Mouse (Mus musculus): ENCODE measurements around the gene Paics.

The Paics gene

GRCm38 (mm10) chr5:77013171-77013570, 62.1 kb downstream of the Paics start:
- DNase-seq: no peak

- DNase-seq: peak; percentile 85 to 86
Measured at GRCm38 (mm10) chr5:77015544-77016482, 64.7 kb downstream of the Paics start, which contains the start of gene Thegl. Gene Thegl, plus strand, starts transcription at chr5:77016023.
